Mouse (Mus musculus) stomach, postnatal 0 days (tissue): Measurements from ENCODE around the gene G430095P16Rik. TPM values are rescaled to one million over a fixed set of nuclear protein-coding genes. Genes with fewer than 3 reads are reported as not detected.

Source experiments
- ATAC-seq: fragments of 200-750 bp; cut with Nextera tagmentation; 2 replicates; pipeline ENCODE4 v1.8.0; 2017; ENCODE audit not compliant: low FRiP score, low TSS enrichment
- DNase-seq: peaks from one replicate; pipeline ENCODE4 v3.0.0-alpha.2; 2016; ENCODE audit warnings: low spot score
- H3K27ac ChIP-seq: fragments of 300-500 bp; sonication (generic); replicated peaks from 2 replicates; pipeline ENCODE4 v1.5.1; 2014; ENCODE audit warnings: mild to moderate bottlenecking, control low read depth
- H3K27me3 ChIP-seq: fragments of 300-500 bp; sonication (generic); 2 replicates; pipeline ENCODE4 v1.6.1; 2014; ENCODE audit warnings: low read length; ENCODE audit not compliant: control insufficient read depth, insufficient read depth
- H3K36me3 ChIP-seq: fragments of 300-500 bp; sonication (generic); 2 replicates; pipeline ENCODE4 v1.6.1; 2014; ENCODE audit warnings: low read length, mixed read lengths; ENCODE audit not compliant: control insufficient read depth, insufficient read depth
- H3K4me1 ChIP-seq: fragments of 300-500 bp; sonication (generic); replicated peaks from 2 replicates; pipeline ENCODE4 v1.6.1; 2014; ENCODE audit warnings: antibody characterized with exemption; ENCODE audit not compliant: control insufficient read depth, insufficient read depth
- H3K4me2 ChIP-seq: fragments of 300-500 bp; sonication (generic); replicated peaks from 2 replicates; pipeline ENCODE4 v1.6.1; 2014; ENCODE audit warnings: low read depth, mild to moderate bottlenecking, control low read depth, moderate library complexity
- H3K4me3 ChIP-seq: fragments of 300-500 bp; sonication (generic); 2 replicates; pipeline ENCODE4 v1.5.1; 2014; ENCODE audit warnings: low read depth, low read length, control low read depth
- H3K9ac ChIP-seq: fragments of 300-500 bp; sonication (generic); 2 replicates; pipeline ENCODE4 v1.6.1; 2014; ENCODE audit warnings: mild to moderate bottlenecking, low read length, control low read depth, mixed read lengths
- H3K9me3 ChIP-seq: fragments of 300-500 bp; sonication (generic); 2 replicates; pipeline ENCODE4 v1.6.1; 2016; ENCODE audit warnings: low read length; ENCODE audit not compliant: control insufficient read depth
- CTCF ChIP-seq: IDR thresholded peaks from 2 replicates; pipeline ENCODE4 v1.5.1; 2016; ENCODE audit warnings: antibody characterized with exemption, low read depth, mild to moderate bottlenecking, moderate library complexity
- EP300 ChIP-seq: optimal IDR thresholded peaks from 2 replicates; pipeline ENCODE3; 2016; ENCODE audit warnings: antibody characterized with exemption
- WGBS: fragments of 180-500 bp; shearing (Covaris S2); extraction: QIAGEN DNeasy Blood & Tissue Kit; methylation state at CpG from one replicate; pipeline ENCODE4 v1.1.7; 2014; 5-methylcytosine and 5-hydroxymethylcytosine counted together
- polyA plus RNA-seq: library from polyadenylated mRNA; unstranded; fragments of >200 nt; fragmentation: Nextera tagmentation; extraction: Ambion mirVana; gene quantifications from 2 replicates; pipeline ENCODE4 v1.2.1, GENCODE M21; 2015

Gene G430095P16Rik
- polyA plus RNA-seq, 1 experiment from 2014 or later = 2.0 TPM

GRCm38 (mm10) chr8:84769324-84769723 is 46.5 kb downstream of the G430095P16Rik start:
- Histone ChIP-seq H3K27me3 (no peaks in the 10 kb centered on the region), H3K36me3 (peaks cover 11% of the 10 kb centered on the region; the same call in 1 of the 2 replicates), H3K27ac (no peak overlapping the region), H3K4me1 (peaks cover 14% of the 10 kb centered on the region), H3K4me3 (no peak overlapping the region), H3K9ac (no peak overlapping the region), H3K9me3 (no peaks in the 10 kb centered on the region), H3K4me2 (no peak overlapping the region)
- WGBS = 88% methylated on average over 8 of the region's 8 CpGs
- TF ChIP-seq EP300 (no peak), CTCF (no peak)
- no peak for ATAC-seq
- no peak for DNase-seq

GRCm38 (mm10) chr8:84770100-84770953 is 47.5 kb downstream of the G430095P16Rik start:
- no peaks in the 10 kb centered on the region for H3K27me3 ChIP-seq
- peak; percentile 82 for DNase-seq
- H3K36me3 ChIP-seq = peaks cover 11% of the 10 kb centered on the region; the same call in 1 of the 2 replicates
- peak overlapping the region; percentile 88 for H3K27ac ChIP-seq
- peak overlapping the region; percentile 55 for H3K4me2 ChIP-seq
- H3K4me3 ChIP-seq = no peak overlapping the region
- peaks cover 17% of the 10 kb centered on the region for H3K4me1 ChIP-seq
- ATAC-seq = peak; percentile 58
- TF ChIP-seq CTCF (no peak), EP300 (no peak)
- no peak overlapping the region for H3K9ac ChIP-seq
- H3K9me3 ChIP-seq = no peaks in the 10 kb centered on the region
- WGBS = 39% methylated on average over 12 of the region's 12 CpGs

DNA sequence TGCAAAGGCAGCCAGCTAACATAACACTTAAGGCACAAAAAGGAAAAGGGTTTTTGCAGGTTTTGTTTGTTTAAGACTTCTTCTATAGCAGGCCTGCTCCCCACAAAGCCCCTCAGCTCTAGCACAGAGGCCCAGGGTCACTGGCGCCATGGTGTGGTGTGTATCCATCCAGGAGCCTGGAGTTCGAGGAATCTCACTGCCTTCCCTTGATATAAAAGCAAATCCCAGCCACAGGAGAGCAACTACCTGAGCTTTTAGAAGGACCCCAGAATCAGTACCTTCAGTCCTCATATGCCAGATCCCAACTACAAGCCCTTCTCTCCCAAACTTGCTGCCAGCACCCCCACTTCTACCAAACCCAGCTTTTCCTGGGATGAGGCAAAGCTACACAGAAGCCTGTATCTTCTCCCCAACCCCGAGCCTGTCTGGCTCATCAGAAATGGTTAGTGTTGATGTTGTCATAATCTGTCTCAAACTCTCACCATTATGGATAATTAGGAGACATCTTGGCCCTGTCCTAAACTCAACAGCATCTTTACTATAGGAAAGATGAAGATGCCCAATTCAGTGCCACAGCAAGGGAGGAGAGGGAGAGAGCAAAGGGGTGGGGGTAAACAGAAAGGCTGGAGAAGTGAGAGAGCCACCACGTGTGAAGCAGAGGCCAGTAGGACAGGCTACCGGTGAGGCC is 48.3 kb downstream of the G430095P16Rik start:
- peaks cover 19% of the 10 kb centered on the region for H3K4me1 ChIP-seq
- no peaks in the 10 kb centered on the region for H3K27me3 ChIP-seq
- no peaks in the 10 kb centered on the region for H3K9me3 ChIP-seq
- WGBS = 36% methylated on average over 5 of the region's 5 CpGs
- DNase-seq = no peak
- H3K4me2 ChIP-seq = peak overlapping the region; percentile 55
- H3K36me3 ChIP-seq = peaks cover 11% of the 10 kb centered on the region; the same call in 1 of the 2 replicates
- ATAC-seq = no peak
- TF ChIP-seq EP300 (peak; percentile 29), CTCF (no peak)
- H3K9ac ChIP-seq = no peak overlapping the region
- no peak overlapping the region for H3K4me3 ChIP-seq
- H3K27ac ChIP-seq = peak overlapping the region; percentile 88

DNA sequence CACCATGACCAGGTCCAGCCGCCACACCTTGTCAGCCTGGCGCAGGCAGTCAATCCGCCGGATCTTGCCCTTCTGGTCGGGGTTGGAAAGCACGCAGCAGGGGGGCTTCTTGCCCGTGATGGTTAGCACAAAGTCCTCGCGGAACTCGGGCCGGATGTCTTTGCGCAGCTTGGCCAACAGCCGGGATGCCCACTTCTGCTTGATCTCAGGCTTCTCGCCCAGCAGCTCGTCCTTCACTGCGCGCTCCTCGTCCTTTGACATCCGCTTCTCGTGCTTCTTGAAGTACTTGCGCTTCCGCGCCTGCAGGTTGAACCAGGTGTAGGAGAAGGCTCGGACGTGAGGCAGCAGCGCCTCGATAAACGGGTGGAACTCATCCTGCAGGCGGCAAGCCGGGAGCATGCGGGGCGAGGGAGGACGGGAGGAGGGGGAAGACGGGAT is 49.2 kb downstream of the G430095P16Rik start:
- H3K4me2 ChIP-seq = peak overlapping the region; percentile 55
- H3K9ac ChIP-seq = no peak overlapping the region
- no peaks in the 10 kb centered on the region for H3K27me3 ChIP-seq

DNA sequence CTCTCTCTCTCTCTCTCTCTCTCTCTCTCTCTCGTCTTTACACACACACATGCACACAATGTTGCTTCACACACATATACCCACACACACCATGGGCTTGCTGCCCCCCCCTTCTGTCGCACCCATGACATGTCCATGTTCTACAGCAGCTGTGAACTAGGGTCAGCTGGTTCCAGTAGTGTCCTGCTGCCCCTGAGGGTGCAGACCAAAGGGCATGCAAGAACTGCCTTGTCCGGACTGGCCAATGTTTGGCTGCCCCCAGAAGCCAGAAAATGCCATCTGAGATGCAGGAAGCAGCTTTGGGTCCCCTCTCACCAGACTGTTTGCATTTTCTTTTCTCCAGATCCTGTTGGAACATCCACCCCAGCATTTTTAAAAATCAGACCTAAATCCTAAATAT is 49.8 kb downstream of the G430095P16Rik start:
- Histone ChIP-seq H3K4me1 (peaks cover 20% of the 10 kb centered on the region), H3K9ac (no peak overlapping the region), H3K9me3 (no peaks in the 10 kb centered on the region), H3K27ac (no peak overlapping the region), H3K36me3 (peaks cover 10% of the 10 kb centered on the region; the same call in 1 of the 2 replicates), H3K4me3 (no peak overlapping the region), H3K4me2 (peak overlapping the region; percentile 55), H3K27me3 (no peaks in the 10 kb centered on the region)
- no peak for DNase-seq
- TF ChIP-seq CTCF (no peak), EP300 (no peak)
- ATAC-seq = no peak
- WGBS = 35% methylated on average over 3 of the region's 3 CpGs

More for the DNA sequence above, 49.2 kb downstream of the G430095P16Rik start:
- Histone ChIP-seq H3K9me3 (no peaks in the 10 kb centered on the region), H3K27ac (peak overlapping the region; percentile 88; the same call in 1 of the 2 replicates), H3K4me3 (peak overlapping the region; percentile 20; the same call in 1 of the 2 replicates), H3K36me3 (peaks cover 11% of the 10 kb centered on the region; the same call in 1 of the 2 replicates), H3K4me1 (peaks cover 20% of the 10 kb centered on the region)
- DNase-seq (peak; percentile 52), ATAC-seq (no peak)
- WGBS = 23% methylated on average over 33 of the region's 34 CpGs
- TF ChIP-seq CTCF = 0 out of 2 replicates have a peak, but pooled peaks have one; percentile 5
- TF ChIP-seq EP300 = no peak
